Mouse (Mus musculus): ENCODE results near the gene Leprot.

DNA sequence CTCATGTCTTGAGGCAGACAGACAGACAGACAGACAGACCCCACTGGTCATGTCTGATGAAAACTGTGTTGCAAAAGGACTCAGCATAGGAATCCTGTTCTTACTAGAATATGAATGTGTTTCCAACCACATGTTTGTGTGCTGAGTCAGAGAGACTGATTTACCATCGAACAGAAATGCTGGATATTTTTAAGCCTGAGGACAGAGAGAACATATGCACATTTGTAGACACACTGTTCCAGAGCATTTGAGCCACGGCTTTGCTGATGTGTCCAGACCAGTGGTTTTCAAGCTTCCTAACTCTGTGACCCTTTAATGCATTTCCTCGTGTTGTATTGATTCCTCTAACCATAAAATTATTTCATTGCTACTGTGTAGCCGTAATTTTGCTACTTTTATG, 4.3 kb upstream of the Leprot start:
- TF ChIP-seq CTCF (IDR thresholded peaks at IDR 0.05; ENCODE audit: insufficient read depth, low read depth, low read length) (no peak), POLR2A (IDR thresholded peaks at IDR 0.05; ENCODE audit: insufficient read depth, low read depth, low read length) (no peak)

All from olfactory bulb, adult 2 months (tissue).